Mouse (Mus musculus): ENCODE data around the gene Sigmar1.
A peak's percentile ranks its signal among the peaks of the same experiment; 100 is the strongest.
"Not testable (repeated sequence)": the region's sequence is repeated elsewhere in the genome, so short reads cannot be mapped to it uniquely, and the experiment has no call there.

The Sigmar1 gene

DNA sequence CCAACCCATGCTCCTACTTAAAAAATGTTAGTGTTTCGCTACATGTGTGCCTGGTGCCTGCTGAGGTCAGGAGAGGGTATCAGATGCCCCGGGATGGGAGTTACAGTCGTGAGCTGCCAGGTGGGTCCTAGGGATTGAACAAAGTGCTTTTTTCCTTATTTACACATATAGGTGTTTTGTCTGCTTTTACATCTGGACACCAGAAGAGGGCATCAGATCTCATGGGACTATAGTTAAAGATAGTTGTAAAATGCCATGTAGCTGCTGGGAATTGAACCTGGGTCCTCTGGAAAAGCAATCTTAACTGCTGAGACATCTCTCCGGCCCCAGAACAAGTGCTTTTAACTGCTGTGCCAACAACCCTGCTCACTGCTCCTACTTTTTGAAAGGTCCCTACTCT is 45.7 kb downstream of the Sigmar1 start:
- no peak for DNase-seq (ENCODE audit: low spot score)

DNA sequence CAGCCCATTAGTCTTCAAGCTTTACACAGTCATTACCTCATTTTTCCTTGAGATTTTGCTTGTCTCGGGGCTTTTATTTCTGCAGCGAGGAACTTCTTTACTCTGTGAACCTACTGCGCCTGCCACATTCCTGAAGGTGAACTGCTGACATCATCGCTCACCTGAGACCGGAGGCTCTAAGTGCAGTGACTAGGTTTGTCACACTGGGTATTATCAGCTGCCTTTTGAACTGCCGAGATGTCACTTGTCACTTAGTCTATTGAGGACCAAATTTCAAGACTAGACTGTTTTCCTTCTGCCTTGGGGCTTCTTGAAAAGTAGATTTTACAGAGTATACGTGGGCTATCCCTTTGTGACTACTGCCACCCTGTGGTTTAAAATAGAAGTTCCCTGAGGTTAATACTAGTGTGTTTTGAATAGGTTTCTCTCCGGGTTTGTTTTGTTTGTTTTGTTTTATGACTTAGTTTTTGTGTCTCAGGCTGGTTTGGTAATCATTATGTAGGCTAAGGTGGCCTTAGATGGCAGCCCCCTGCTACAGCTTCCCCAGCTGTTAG is 47.7 kb downstream of the Sigmar1 start:
- DNase-seq (ENCODE audit: low spot score) = no peak

DNA sequence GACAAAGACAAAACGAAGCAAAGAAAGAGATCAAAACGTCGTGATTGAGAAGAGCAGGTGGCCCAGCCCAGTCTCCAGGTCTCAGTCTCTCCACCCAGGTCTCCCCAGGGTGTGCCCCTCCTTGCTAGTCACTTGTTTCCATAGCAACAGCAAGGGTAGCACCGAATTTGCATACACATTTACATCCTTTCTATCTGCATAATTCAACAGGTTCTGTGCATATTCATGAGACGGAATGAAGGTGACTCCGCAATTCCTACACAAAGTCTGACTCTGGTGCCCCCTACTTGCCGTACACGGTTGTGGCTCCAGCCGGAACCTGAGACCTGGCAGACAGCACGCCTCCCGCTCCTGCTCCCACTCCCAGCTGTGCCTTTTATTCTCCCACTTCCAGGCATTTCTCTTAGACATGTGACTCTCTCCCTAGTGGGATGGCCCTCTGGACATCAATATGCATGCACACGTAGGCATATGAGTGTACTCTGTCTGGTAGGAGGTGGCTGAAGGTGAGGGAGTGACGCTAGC is 48.9 kb downstream of the Sigmar1 start:
- DNase-seq (ENCODE audit: low spot score) = peak; percentile 60

DNA sequence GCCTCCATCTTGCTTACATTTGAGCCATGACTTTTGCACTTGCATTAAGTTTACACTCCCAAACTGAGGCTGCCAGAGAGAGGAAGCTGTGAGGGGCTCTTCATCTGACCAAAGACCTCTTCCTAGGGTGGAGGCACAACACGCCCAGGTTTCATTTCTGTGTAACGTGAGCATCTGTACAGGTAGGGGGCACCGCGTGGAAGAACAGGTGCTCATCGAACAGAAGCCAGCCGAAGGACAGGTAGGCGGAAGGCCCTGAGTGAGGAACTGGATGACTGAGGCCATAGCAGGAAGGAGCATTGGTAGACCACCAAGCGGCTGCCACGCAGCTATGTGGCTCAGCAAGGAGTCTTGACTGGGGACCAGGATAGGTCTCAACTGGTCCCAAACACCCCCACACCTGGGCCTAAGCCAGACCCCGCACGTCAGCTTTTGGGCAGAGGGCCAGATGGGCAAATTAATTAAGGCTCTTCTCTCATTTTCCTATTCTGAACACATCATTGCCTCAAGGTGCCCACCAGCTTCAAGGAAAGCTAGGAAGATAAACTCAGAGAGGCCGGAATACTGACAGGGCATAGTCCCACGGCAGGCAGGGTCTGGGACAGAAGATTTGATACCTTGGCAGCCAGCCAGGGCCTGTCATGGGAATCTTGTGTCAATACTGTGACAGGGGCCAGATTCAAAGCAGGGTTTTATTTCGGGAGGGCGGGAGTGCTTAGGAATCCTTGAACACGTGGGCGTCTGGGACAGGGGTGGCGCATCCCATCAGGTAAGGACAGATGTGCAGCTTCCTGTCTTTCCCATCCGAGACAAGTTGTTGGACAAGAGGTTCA is 49.8 kb downstream of the Sigmar1 start:
- no peak for DNase-seq (ENCODE audit: low spot score)

DNA sequence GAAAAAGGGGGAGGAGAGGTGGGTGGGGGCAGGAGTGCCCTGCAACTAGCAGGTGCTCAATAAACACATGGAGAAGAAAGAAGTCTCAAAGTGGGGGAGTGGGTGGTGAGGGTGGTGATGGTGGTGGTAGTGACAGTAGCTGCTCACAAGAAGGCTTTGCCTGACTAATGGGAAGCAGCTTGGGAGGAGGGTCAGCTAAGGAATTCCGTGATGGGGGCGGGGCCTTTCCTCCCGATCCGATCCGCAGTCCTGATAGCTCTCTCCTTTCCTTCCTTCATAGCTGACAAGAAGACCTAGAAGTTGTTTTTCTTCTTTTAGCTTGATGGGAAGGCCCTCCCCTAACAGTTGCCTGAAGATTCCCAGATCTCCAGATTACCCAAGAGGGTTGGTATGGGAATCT is 51.3 kb downstream of the Sigmar1 start:
- DNase-seq (ENCODE audit: low spot score) = no peak

DNA sequence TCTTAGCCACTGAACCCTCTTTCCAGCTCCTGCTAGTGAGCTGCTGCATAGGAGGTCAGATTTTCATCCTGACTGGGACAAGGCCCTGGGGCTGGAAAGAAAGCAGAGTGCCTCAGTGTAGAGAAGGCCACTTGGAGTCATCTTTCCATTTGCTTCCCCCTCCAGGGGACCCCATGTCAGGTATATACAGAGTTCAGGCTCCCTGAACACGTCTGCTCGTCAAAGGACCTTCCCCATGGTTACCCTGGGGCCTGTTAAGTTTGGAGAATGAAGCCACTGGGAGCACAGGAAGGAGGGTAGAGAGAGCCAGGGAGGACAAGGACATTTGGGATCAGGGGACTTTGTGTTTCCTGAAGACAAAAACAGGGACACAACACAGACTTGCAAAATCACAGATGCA is 53.7 kb downstream of the Sigmar1 start:
- DNase-seq (ENCODE audit: low spot score) = not testable (repeated sequence)

DNA sequence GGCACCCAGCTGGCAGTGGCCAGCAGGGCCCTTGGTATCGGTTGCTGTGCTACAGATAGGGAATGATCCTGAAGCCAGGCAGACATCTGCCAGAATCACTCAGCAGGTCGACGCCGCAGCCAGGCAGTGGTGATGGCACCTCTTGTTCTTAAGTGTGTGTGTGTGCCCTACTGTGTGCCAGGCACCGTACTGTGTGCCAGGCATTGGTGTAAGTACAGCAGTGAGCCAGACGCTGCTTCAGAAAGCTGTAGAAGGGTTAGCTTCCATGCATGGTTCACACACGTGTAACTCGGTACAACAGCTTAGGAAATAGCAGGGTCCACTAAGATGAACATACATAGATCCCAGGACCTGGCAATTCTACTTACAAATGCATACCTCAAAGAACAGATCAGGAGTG is 55.7 kb downstream of the Sigmar1 start:
- DNase-seq (ENCODE audit: low spot score) = not testable (repeated sequence)

DNA sequence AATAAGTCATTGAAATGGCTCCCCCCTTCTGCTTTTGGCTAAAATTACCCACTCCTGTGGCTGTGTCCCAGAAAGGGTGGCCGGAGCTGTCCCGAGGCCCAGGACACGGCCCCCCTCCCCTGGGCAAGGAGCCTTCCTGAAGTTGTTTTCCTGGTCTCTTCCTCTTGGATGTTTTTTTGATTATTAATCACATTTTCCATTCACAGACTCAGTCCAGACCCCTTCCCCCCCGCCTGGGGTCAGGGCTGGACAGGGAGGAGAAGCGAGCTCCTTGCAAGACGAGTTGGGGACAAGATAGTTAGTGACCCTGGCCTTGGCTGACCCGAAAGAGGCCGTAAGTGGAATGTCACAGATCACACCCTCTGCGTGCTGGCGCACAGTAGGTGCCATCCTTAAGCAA is 56.2 kb downstream of the Sigmar1 start, which contains the start of gene Il11ra1:
Gene Il11ra1, plus strand, starts transcription at position 207 of the 400 bp plus-strand sequence.
- not testable (repeated sequence) for DNase-seq (ENCODE audit: low spot score)

DNA sequence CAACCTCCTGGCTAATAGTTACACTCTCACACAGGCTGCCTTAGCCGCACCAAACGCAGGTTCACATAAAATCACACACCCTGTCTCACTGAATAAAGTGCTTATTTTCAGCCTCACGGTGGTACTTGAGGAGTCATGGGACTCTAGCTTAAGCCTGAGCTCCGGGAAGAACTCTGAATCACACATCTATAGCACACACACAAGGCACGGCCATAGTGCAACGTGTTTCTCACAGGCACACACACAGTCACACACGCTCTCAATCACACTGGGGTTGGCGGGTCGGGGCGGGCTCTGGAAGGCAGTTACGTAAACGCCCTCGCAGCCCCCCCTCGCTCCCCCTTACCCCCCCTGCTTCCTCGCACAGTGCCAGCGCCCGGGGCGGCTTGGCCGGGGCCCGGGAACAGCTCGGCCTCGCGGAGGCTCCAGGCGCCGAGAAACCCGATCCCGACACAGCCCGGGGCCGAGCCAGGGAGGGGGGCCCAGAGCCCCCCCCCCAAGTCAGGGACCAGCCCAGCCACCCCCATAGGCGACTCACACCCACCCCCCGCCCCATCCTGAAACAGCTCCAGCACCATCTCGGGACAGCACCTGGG is 57.4 kb downstream of the Sigmar1 start:
- peak; percentile 45 for DNase-seq (ENCODE audit: low spot score)

DNA sequence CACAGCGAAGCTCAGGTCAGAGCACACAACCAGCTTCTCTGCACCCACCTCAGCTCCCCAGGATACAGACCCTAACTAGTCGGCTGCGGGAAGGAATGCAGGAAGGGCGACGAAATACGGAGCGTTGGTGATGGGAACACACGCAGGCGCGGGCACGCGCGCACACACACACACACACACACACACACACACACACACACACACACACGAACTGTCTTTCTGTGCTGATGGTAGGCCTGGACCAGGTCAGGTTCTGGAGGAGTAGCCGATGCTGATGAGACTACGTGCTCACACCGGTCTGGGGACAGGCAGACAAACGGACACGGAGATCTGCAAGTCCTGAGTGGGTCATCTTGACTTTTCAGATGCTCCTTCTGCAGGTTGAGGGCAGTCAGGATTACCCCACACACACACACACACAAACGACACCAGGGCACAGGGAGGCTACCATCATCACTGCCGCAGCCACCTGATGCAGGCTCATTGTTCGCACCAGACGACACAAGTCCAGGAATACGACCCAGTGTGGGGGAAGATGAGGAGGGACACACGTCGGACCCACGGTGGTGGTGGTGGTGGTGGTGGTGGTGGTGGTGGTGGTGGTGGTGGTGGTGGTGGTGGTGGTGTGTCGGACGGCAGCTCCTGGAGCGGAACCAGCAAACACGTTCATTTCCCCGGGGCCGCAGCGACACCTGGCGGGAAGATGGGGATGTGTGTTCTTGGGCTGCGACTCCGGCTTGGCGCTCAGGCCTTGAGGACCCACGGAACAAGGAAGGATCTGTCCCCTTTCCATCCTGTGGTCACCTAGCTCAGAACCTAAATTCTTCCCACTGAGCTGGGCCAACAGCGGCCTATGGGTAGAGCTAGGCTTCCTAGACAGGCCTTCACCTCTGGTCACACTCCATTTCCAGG is 58.8 kb downstream of the Sigmar1 start, which contains the start of gene Cntfr:
Gene Cntfr, minus strand, starts transcription at position 160 of the 912 bp plus-strand sequence.
- DNase-seq (ENCODE audit: low spot score) = peak; percentile 81

DNA sequence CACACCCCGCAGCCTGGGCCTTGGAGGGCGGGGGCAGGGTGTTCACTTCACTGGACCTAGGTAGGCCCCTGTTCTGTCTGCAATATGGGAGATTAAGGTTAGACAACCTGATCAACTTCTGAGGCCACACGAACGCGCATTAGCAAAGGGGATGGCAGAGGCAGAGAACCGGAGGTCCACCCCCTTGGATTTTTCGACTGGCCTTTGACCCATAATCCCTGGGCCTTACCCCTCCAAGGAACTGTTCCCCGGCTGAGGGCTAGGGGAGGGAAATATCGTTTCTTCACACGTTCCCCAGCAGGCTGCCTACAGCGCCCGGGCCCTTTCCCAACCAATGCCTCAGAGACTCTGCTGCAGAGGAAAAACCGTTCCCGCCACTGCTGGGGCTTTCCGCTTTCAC is 59.5 kb downstream of the Sigmar1 start:
- DNase-seq (ENCODE audit: low spot score) = not testable (repeated sequence)

DNA sequence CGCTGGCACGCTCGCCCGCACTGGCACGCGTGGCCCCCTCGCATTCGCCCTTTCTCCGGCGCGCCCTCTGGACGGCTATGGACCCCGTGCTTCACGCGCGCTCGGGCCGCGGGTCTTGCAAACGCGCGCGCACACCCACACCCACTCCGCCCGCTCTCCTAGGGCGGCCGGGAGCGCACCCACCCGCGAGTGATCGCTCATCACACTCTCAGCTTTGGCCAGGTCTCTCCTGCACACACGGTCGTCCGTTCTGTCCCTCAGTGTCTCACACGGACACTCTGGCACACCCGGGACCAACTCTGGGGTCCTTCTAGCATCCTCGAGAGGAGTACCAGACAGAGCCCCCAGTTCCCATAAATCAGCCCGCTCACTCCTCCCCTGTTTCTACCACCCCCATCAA is 60.2 kb downstream of the Sigmar1 start:
- not testable (repeated sequence) for DNase-seq (ENCODE audit: low spot score)

DNA sequence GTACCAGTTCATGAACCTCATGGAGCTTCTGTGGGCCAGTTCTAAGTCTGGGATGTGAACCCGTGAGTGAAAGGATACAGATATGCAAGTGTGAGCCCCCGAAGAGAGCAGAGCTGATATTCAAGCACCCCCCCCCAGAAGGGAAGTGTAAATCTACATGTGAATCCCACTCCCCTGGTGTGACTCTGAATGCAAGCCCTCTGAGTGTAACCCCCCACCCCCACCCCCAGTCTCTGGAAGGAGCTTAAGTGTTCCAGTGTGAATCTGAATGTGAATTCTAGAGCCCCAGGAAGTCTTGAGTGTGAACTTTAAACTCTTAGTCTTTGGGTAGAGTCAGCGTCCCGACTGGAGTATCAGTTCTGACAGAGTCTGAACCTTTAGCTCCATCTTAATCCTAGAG is 62.4 kb downstream of the Sigmar1 start:
- DNase-seq (ENCODE audit: low spot score) = not testable (repeated sequence)

DNA sequence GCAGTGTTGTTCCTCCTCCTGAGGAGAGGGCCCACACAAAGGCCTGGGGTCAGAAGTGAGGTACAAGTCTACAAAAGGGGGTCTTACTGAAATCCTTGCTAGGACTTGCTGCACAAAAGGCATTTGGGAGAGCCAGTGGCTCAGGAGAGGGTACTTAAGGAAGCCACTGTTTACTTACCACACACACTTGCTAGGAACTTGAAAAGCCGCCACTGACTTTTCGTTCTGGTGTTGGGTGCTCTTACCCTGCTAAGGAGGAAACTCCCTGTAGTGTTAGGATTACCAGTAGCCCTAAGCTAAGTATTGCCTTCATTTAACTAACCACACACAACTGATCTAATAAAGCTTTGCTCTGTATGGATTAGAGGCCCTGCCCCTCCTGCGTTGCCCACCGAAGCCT is 65.9 kb downstream of the Sigmar1 start:
- DNase-seq (ENCODE audit: low spot score) = not testable (repeated sequence)

DNA sequence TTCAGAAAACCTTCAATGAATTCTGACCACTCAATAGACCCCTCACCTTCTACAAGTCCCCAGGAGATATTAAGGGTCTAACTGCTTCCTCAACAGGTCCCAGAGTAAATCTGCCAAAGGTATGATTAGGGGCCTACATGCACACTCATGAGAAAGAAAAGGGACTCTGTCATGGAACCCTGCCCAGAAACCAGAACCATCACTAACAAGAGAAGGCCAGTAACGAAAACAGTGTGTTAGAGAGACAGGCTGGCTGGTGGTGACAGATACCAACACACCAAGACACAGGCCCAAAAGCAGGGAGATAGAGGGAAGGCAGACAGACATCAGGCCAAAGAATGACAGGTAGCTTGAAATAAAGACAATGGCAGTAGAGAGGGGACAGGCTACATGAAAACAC is 67.4 kb downstream of the Sigmar1 start:
- not testable (repeated sequence) for DNase-seq (ENCODE audit: low spot score)

Measured in ovary, postnatal 36 days (tissue).